Mouse (Mus musculus) embryo, embryonic 10 days (tissue): ENCODE measurements around the gene Zc3h7b.

Source experiments
- DNase-seq: peaks from one replicate; pipeline ENCODE4 v3.0.0-alpha.2; 2015; ENCODE audit warnings: low spot score

Gene Zc3h7b

GRCm38 (mm10) chr15:81814716-81815370, 70.0 kb downstream of the Zc3h7b start:
- no peak for DNase-seq

- no peak for DNase-seq
Measured at GRCm38 (mm10) chr15:81818404-81818803, 73.5 kb downstream of the Zc3h7b start.

- no peak for DNase-seq
Measured at GRCm38 (mm10) chr15:81822631-81823030, 77.8 kb downstream of the Zc3h7b start.

GRCm38 (mm10) chr15:81824832-81825231, 80.0 kb downstream of the Zc3h7b start:
- DNase-seq = no peak

GRCm38 (mm10) chr15:81828426-81829207, 83.8 kb downstream of the Zc3h7b start:
- no peak for DNase-seq

- DNase-seq = no peak
Measured at GRCm38 (mm10) chr15:81829208-81829580, 84.3 kb downstream of the Zc3h7b start.

GRCm38 (mm10) chr15:81830530-81830929, 85.7 kb downstream of the Zc3h7b start:
- DNase-seq = no peak

- peak; percentile 98 for DNase-seq
Measured at GRCm38 (mm10) chr15:81831136-81831825, 86.4 kb downstream of the Zc3h7b start.

- DNase-seq = no peak
Measured at GRCm38 (mm10) chr15:81832219-81832618, 87.4 kb downstream of the Zc3h7b start.

GRCm38 (mm10) chr15:81833481-81833880, 88.6 kb downstream of the Zc3h7b start:
- no peak for DNase-seq

GRCm38 (mm10) chr15:81834171-81834841, 89.4 kb downstream of the Zc3h7b start:
- no peak for DNase-seq

GRCm38 (mm10) chr15:81835007-81835880, 90.4 kb downstream of the Zc3h7b start:
- no peak for DNase-seq

GRCm38 (mm10) chr15:81836124-81836821, 91.4 kb downstream of the Zc3h7b start:
- DNase-seq = peak; percentile 85

GRCm38 (mm10) chr15:81836966-81837920, 92.4 kb downstream of the Zc3h7b start:
- no peak for DNase-seq

- DNase-seq = no peak
Measured at GRCm38 (mm10) chr15:81838554-81839235, 93.8 kb downstream of the Zc3h7b start.

- no peak for DNase-seq
Measured at GRCm38 (mm10) chr15:81839634-81840033, 94.8 kb downstream of the Zc3h7b start.

GRCm38 (mm10) chr15:81840306-81840705, 95.4 kb downstream of the Zc3h7b start:
- DNase-seq = no peak

- DNase-seq = no peak
Measured at GRCm38 (mm10) chr15:81842275-81842674, 97.4 kb downstream of the Zc3h7b start.

GRCm38 (mm10) chr15:81845033-81845625, 100.3 kb downstream of the Zc3h7b start:
- no peak for DNase-seq
